Mouse (Mus musculus) cerebellum, adult (tissue): ENCODE measurements around the gene Trpm4.

Experiments
- ATAC-seq: cut with Nextera tagmentation; 2 replicates; pipeline ENCODE4 v1.9.2; 2017; ENCODE audit warnings: mild to moderate bottlenecking, moderate library complexity, mixed read lengths; ENCODE audit not compliant: insufficient number of reproducible peaks, low FRiP score, low TSS enrichment

Gene Trpm4

GRCm38 (mm10) chr7:45316536-45316935, 17.0 kb downstream of the Trpm4 start:
- ATAC-seq = no peak

DNA sequence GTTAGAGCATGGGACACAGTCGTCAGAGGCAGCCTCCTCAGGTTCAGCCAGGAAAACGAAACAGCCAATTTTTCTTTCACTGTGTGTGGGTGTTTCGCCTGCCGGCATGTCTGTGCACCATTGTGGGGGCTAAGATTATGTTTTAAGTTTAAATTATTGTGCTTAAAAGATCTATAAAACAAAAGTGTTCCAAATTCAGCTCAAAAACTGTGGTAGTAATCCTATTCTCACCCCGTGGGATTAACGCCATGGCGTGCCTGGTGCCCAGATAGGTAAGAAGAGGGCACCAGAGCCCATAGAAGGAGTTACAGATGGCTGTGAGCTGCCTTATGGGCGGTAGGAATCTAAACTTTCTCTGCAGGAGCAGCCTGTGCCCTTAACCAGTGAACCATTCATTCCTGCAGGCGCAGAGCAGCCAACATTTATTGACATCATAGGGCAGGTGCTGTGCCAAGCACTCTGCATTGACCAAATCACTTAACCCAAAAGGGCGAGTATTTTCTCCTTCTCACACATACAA, 18.3 kb downstream of the Trpm4 start:
- no peak for ATAC-seq

GRCm38 (mm10) chr7:45313495-45313894, 20.1 kb downstream of the Trpm4 start:
- ATAC-seq = no peak

DNA sequence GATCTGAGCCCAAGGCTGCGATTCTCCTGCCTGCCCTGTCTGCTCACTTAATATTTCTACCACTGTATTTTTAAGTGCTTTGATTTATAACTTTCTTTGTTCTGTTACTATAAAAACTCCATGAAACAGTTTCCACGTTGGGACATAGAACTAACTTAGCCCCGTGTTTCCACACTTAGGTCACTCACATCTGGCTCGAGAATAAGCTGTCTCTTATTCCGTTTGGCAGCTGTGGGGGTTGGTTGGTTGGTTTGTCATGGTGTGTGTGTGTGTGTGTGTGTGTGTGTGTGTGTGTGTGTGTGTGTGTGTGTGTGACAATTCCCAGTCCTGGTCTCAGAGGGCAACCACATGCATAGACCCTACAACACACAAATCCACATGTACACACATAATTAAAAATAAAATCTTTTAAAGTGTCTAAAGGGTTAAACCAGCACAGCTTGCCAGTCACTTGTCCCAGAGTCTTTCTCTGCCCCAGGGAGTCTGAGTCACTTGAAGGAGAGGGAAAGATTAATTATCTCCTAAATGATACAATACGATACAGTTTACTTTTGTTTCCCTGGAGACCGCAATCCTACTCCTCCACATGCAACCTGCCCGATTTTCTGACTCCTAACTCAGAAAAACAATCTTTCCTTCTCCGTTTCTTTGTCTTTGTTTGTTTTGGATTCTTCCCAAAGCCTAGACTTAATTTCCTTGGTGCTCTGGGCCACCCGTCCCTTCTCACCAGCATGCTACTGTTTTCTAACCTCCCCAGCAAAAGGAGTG, 20.7 kb downstream of the Trpm4 start:
- ATAC-seq = no peak

- no peak for ATAC-seq
Measured at GRCm38 (mm10) chr7:45312023-45312422, 21.6 kb downstream of the Trpm4 start.

GRCm38 (mm10) chr7:45309455-45309854, 24.1 kb downstream of the Trpm4 start:
- ATAC-seq = no peak

- ATAC-seq = no peak
Measured at GRCm38 (mm10) chr7:45308551-45309240, 24.9 kb downstream of the Trpm4 start.

DNA sequence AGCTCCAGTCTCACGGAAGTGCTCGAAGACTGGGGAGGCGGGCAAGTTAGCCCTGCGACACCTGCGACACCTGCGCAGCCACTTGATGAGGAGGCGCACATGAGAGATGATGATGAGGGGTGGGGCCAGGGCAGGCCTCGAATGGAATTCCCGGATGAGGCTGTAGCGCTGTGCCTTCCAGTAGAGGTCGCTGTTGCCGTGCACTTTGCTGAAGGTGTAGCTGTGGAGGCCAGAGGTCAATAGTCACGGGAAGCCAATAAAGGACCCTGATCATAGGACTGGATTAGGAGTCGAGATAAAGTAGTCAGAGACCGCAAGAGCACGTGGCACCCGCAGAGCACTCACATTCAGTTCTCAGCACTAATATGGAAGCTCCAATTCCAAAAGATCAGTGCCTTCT, 28.3 kb downstream of the Trpm4 start:
- peak; percentile 63; the same call in 1 of the 2 replicates for ATAC-seq

GRCm38 (mm10) chr7:45304869-45305268, 28.7 kb downstream of the Trpm4 start:
- no peak for ATAC-seq

- no peak for ATAC-seq
Measured at GRCm38 (mm10) chr7:45302626-45303025, 31.0 kb downstream of the Trpm4 start.

- ATAC-seq = no peak
Measured at GRCm38 (mm10) chr7:45300270-45300669, 33.3 kb downstream of the Trpm4 start.

GRCm38 (mm10) chr7:45299752-45300151, 33.8 kb downstream of the Trpm4 start:
- no peak; the same call in 1 of the 2 replicates for ATAC-seq

DNA sequence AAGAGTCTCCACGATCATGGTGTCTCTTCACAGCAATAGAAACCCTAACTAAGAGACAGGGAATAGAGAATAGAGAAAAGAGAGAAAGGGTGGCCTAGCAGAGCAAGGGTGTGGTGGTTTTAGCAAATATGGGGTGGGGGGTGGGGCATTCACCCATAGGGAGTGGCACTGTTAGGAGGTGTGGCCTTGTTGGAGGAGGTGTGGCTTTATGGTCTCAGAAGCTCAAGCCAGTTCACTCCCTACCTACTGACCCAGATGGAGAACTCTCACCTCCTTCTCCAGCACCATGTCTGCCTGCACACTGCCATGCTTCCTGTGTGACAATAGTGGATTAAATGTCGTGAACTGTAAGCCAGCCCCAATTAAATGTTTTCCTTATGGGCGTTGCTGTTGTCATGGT, 36.0 kb downstream of the Trpm4 start:
- no peak for ATAC-seq

DNA sequence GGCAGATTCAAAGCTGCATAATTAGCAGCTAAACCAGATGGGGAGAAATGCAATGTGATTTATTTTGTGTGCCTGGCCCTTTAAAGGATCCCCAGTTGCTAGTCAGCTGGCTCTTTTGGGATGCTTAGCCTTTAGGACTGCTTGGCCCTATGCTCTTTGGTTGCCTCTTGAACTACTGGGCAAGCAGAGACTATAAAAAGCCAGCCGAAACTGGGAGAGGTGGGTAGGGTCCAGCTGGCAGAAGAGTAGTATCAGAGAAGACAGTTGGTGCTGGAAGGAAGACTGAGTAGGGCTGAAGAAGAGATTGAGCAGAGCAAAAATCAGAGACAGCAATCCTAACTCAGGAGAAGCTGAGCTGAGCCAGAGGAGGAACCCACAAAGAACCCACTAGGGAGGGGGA, 37.0 kb downstream of the Trpm4 start:
- ATAC-seq = no peak

DNA sequence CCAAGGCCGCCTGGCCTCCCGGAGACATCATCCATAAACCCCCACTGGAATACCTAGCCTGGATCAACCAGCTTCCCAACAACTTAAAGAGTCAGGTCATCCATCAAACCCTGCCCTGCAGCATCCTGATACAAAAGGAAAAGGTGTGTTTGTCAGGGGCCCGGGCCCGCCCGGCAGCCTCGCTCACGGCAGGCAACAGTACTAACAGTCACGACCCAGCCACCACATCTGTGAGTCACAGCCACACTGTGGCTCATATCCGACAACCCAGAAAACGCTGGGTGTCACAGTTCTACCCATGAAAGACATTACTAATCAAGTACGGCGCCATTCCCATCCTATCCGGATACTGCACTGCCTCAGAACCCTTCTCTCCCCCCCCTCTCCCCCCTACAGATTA, 47.1 kb downstream of the Trpm4 start:
- ATAC-seq = no peak

DNA sequence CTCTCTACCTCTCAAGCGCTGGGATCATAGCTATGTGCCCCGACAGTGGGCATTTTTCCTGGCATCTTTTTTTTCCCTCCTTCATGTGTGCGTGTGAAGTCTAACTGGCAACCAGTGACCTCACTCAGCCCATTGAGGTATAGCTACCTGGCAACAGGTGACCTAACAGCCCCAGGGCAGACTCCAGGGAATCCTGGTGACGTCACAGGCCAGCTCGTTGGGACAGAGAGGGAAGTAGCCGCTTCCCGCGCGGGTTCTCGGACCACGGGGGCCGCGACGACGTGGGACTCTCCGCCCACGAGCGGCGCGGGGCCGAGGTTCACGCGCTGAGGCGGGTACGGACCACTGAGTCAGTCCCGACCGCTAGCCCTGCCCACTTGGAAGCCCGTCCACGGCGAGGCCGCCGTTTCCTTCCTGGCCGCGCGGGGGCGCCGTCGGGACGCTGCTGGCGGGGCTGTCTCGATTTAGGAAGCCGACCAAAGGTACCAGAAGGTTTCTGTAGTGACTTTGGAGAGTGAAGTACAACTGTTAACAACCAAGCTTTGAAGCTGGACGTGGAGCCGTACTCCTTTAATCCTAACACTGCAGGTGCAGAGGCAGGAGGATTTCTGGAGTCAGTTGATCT, 56.3 kb downstream of the Trpm4 start, which contains the start of gene Slc6a21:
Gene Slc6a21, plus strand, starts transcription at position 378 of the 625 bp plus-strand sequence.
- ATAC-seq = no peak; the same call in 1 of the 2 replicates

DNA sequence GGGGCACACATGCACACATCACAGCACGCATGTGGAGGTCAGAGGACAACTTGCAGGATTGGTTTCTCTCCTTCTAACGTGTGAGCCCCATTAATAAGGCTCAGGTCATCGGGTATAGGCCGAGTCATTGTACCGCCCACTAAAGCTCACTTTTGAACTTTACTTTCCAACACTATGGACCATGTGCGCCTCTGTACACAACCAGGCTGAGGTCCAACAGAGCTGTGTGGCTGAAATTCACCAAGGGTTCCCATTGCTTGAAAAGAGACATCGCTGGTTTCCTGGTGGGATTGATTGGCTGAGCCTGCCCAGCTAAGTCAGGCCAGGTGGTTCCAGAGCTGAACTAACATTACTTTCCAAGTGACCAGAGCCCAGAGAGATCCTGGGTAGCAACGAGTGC, 59.9 kb downstream of the Trpm4 start:
- ATAC-seq = no peak

DNA sequence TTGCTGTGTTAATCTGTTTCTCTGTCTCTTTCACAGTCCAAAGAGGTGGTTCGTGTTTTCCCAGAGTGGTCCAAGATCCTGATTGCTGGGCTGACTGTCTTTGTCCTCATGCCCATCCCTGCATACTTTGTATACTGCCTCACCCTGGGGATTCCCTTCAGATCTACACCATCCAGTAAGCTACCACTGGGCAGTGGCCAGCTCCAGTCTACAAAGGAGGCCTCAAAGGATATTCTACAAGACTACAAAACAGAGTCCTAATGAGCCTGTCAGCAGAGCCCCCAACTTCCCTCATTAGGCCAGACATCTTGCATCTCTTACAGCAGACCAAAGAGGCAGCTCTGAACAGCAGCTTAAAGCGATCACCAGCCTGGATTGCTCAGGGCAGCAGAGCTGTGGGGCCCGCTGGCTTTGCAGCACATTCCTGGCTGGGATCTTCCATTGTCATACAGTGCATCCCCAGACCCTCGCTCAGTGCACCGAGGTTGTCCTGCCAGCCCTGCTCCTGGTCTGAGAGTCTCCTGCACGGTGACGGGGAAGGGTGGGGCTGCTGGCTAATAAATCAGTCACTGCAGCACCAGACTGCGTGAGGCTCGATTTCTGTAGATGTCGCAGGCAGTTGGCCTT, 60.7 kb downstream of the Trpm4 start:
- ATAC-seq = no peak

GRCm38 (mm10) chr7:45265518-45265917, 68.1 kb downstream of the Trpm4 start:
- ATAC-seq = no peak

DNA sequence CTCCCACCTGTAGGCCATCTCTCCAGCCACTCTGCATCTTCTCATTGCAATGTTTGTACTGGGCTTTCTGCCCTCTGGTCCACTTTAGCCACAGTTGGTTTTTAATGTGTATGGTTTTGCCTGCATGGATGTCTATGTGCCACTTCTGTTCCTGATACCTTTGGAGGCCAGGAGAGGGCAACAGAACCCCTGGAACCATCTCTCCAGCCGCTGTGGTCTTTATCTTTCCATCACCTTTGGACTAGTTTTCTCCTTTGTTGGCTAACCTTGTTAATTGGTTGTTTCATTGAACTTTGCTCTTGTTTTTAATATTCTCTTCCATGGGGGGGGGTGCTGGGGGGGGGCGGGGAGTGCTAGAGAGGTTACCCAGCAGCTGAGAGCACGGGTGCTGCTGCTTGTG, 69.2 kb downstream of the Trpm4 start:
- ATAC-seq = no peak
